Mouse (Mus musculus): ENCODE measurements around the gene Ttc25. TPM values are rescaled to one million over a fixed set of nuclear protein-coding genes. Genes with fewer than 3 reads are reported as not detected.
"Not testable (repeated sequence)": the region's sequence is repeated elsewhere in the genome, so short reads cannot be mapped to it uniquely, and the experiment has no call there.

Gene Ttc25
- polyA plus RNA-seq, 1 experiment from 2014 or later = 6.0 TPM

GRCm38 (mm10) chr11:100607121-100607520, 61.7 kb downstream of the Ttc25 start:
- 90% methylated on average over 6 of the region's 6 CpGs for WGBS
- Histone ChIP-seq H3K4me3 (replicated peaks) (no peak overlapping the region), H3K27me3 (no peaks in the 10 kb centered on the region), H3K9ac (no peak overlapping the region), H3K4me1 (peaks cover 18% of the 10 kb centered on the region), H3K27ac (replicated peaks) (no peak overlapping the region), H3K9me3 (replicated peaks) (no peaks in the 10 kb centered on the region), H3K4me2 (replicated peaks) (no peak overlapping the region), H3K36me3 (0 out of 2 replicates have a peak, but pooled peaks cover 11% of the 10 kb centered on the region)
- no peak for ATAC-seq (ENCODE audit: insufficient number of reproducible peaks, low FRiP score, low TSS enrichment, low read depth)

- 69% methylated on average over 4 of the region's 4 CpGs for WGBS
- no peaks in the 10 kb centered on the region for H3K27me3 ChIP-seq
These were observed 63.4 kb downstream of the Ttc25 start for GRCm38 (mm10) chr11:100608796-100609195.

GRCm38 (mm10) chr11:100609355-100609996, 64.1 kb downstream of the Ttc25 start:
- Histone ChIP-seq H3K36me3 (0 out of 2 replicates have a peak, but pooled peaks cover 7% of the 10 kb centered on the region), H3K4me3 (replicated peaks) (no peak overlapping the region), H3K27ac (replicated peaks) (peak overlapping the region; percentile 55; the same call in 1 of the 2 replicates), H3K9ac (no peak overlapping the region), H3K4me2 (replicated peaks) (no peak overlapping the region), H3K27me3 (no peaks in the 10 kb centered on the region), H3K9me3 (replicated peaks) (no peaks in the 10 kb centered on the region), H3K4me1 (peaks cover 22% of the 10 kb centered on the region)
- WGBS = 73% methylated on average over 5 of the region's 5 CpGs
- no peak for ATAC-seq (ENCODE audit: insufficient number of reproducible peaks, low FRiP score, low TSS enrichment, low read depth)

More at GRCm38 (mm10) chr11:100608796-100609195, 63.4 kb downstream of the Ttc25 start:
- H3K9me3 ChIP-seq (replicated peaks) = no peaks in the 10 kb centered on the region
- no peak overlapping the region for H3K4me3 ChIP-seq (replicated peaks)
- no peak overlapping the region for H3K4me2 ChIP-seq (replicated peaks)
- no peak for ATAC-seq (ENCODE audit: insufficient number of reproducible peaks, low FRiP score, low TSS enrichment, low read depth)
- H3K4me1 ChIP-seq = peaks cover 22% of the 10 kb centered on the region
- no peak overlapping the region for H3K27ac ChIP-seq (replicated peaks)
- H3K36me3 ChIP-seq = 0 out of 2 replicates have a peak, but pooled peaks cover 7% of the 10 kb centered on the region
- H3K9ac ChIP-seq = no peak overlapping the region

GRCm38 (mm10) chr11:100609997-100610680, 64.7 kb downstream of the Ttc25 start:
- H3K4me3 ChIP-seq (replicated peaks) = no peak overlapping the region
- no peak overlapping the region for H3K9ac ChIP-seq
- no peaks in the 10 kb centered on the region for H3K27me3 ChIP-seq
- ATAC-seq (ENCODE audit: insufficient number of reproducible peaks, low FRiP score, low TSS enrichment, low read depth) = no peak
- H3K27ac ChIP-seq (replicated peaks) = peak overlapping the region; percentile 55; the same call in 1 of the 2 replicates
- no peak overlapping the region for H3K4me2 ChIP-seq (replicated peaks)
- H3K36me3 ChIP-seq = 0 out of 2 replicates have a peak, but pooled peaks cover 7% of the 10 kb centered on the region
- peaks cover 22% of the 10 kb centered on the region for H3K4me1 ChIP-seq
- 79% methylated on average over 9 of the region's 9 CpGs for WGBS
- no peaks in the 10 kb centered on the region for H3K9me3 ChIP-seq (replicated peaks)

GRCm38 (mm10) chr11:100611627-100612026, 66.2 kb downstream of the Ttc25 start:
- Histone ChIP-seq H3K27me3 (no peaks in the 10 kb centered on the region), H3K9me3 (replicated peaks) (no peaks in the 10 kb centered on the region), H3K4me2 (replicated peaks) (no peak overlapping the region), H3K36me3 (0 out of 2 replicates have a peak, but pooled peaks cover 11% of the 10 kb centered on the region), H3K27ac (replicated peaks) (no peak overlapping the region), H3K9ac (no peak overlapping the region), H3K4me1 (peaks cover 23% of the 10 kb centered on the region), H3K4me3 (replicated peaks) (no peak overlapping the region)
- no peak for ATAC-seq (ENCODE audit: insufficient number of reproducible peaks, low FRiP score, low TSS enrichment, low read depth)
- 85% methylated on average over 6 of the region's 6 CpGs for WGBS

- peaks cover 31% of the 10 kb centered on the region for H3K4me1 ChIP-seq
- H3K36me3 ChIP-seq = 0 out of 2 replicates have a peak, but pooled peaks cover 10% of the 10 kb centered on the region
- no peak overlapping the region for H3K9ac ChIP-seq
- no peak for ATAC-seq (ENCODE audit: insufficient number of reproducible peaks, low FRiP score, low TSS enrichment, low read depth)
- H3K4me3 ChIP-seq (replicated peaks) = no peak overlapping the region
- H3K27me3 ChIP-seq = no peaks in the 10 kb centered on the region
- 89% methylated on average over 3 of the region's 3 CpGs for WGBS
- no peak overlapping the region for H3K4me2 ChIP-seq (replicated peaks)
- H3K27ac ChIP-seq (replicated peaks) = 0 out of 2 replicates have a peak overlapping the region, but pooled peaks have one; percentile 28
- no peaks in the 10 kb centered on the region for H3K9me3 ChIP-seq (replicated peaks)
These were observed 67.8 kb downstream of the Ttc25 start for GRCm38 (mm10) chr11:100613241-100613640.

GRCm38 (mm10) chr11:100616332-100616731, 70.9 kb downstream of the Ttc25 start:
- ATAC-seq (ENCODE audit: insufficient number of reproducible peaks, low FRiP score, low TSS enrichment, low read depth) = no peak
- 0 out of 2 replicates have a peak, but pooled peaks cover 8% of the 10 kb centered on the region for H3K36me3 ChIP-seq
- WGBS = 90% methylated on average over 5 of the region's 5 CpGs
- no peak overlapping the region for H3K4me3 ChIP-seq (replicated peaks)
- H3K27me3 ChIP-seq = no peaks in the 10 kb centered on the region
- no peak overlapping the region for H3K27ac ChIP-seq (replicated peaks)
- H3K4me2 ChIP-seq (replicated peaks) = no peak overlapping the region
- H3K4me1 ChIP-seq = peaks cover 24% of the 10 kb centered on the region
- no peak overlapping the region for H3K9ac ChIP-seq
- no peaks in the 10 kb centered on the region for H3K9me3 ChIP-seq (replicated peaks)

GRCm38 (mm10) chr11:100616836-100617235, 71.4 kb downstream of the Ttc25 start:
- not testable (repeated sequence) for H3K4me3 ChIP-seq (replicated peaks); ATAC-seq (ENCODE audit: insufficient number of reproducible peaks, low FRiP score, low TSS enrichment, low read depth); H3K27me3 ChIP-seq; H3K27ac ChIP-seq (replicated peaks); H3K36me3 ChIP-seq; H3K4me2 ChIP-seq (replicated peaks); H3K9ac ChIP-seq; H3K9me3 ChIP-seq (replicated peaks)
- 91% methylated on average over 7 of the region's 7 CpGs for WGBS
- peaks cover 24% of the 10 kb centered on the region for H3K4me1 ChIP-seq

GRCm38 (mm10) chr11:100617480-100617879, 72.1 kb downstream of the Ttc25 start:
- no peak overlapping the region for H3K4me2 ChIP-seq (replicated peaks)
- 80% methylated on average over 4 of the region's 4 CpGs for WGBS
- H3K27me3 ChIP-seq = no peaks in the 10 kb centered on the region
- H3K9ac ChIP-seq = no peak overlapping the region
- ATAC-seq (ENCODE audit: insufficient number of reproducible peaks, low FRiP score, low TSS enrichment, low read depth) = no peak
- 0 out of 2 replicates have a peak overlapping the region, but pooled peaks have one; percentile 92 for H3K4me3 ChIP-seq (replicated peaks)
- H3K27ac ChIP-seq (replicated peaks) = no peak overlapping the region
- H3K9me3 ChIP-seq (replicated peaks) = no peaks in the 10 kb centered on the region
- H3K36me3 ChIP-seq = 0 out of 2 replicates have a peak, but pooled peaks cover 4% of the 10 kb centered on the region
- peaks cover 24% of the 10 kb centered on the region for H3K4me1 ChIP-seq

GRCm38 (mm10) chr11:100618761-100619484, 73.5 kb downstream of the Ttc25 start, which contains the start of gene Nkiras2:
Gene Nkiras2 (plus strand): TSS chr11:100619244.
- Histone ChIP-seq H3K4me3 (replicated peaks) (peak within 1 kb of the TSS; percentile 92), H3K9me3 (replicated peaks) (no peaks in the 10 kb centered on the region), H3K27me3 (no peaks in the 10 kb centered on the region), H3K36me3 (0 out of 2 replicates have a peak, but pooled peaks cover 4% of the 10 kb centered on the region), H3K27ac (replicated peaks) (peak within 1 kb of the TSS; percentile 97), H3K4me2 (replicated peaks) (peak within 1 kb of the TSS; percentile 56), H3K4me1 (peaks cover 26% of the 10 kb centered on the region), H3K9ac (peak within 1 kb of the TSS; percentile 87)
- WGBS = under 1% methylated on average over 36 of the region's 36 CpGs
- ATAC-seq (ENCODE audit: insufficient number of reproducible peaks, low FRiP score, low TSS enrichment, low read depth) = peak; percentile 44
